Mouse (Mus musculus) cerebellum, adult 2 months (tissue): ENCODE measurements at regions not wholly inside any gene's neighbourhood (a gene's known extent, or its start where the extent isn't known, plus 50 kb on each side); places are given as distances from the start of the nearest gene placed in this dataset.

ENCODE experiments used
- CTCF ChIP-seq: fragments of 200-500 bp; IDR thresholded peaks from 2 replicates; pipeline ENCODE4 v1.5.1; 2011; ENCODE audit warnings: low read depth, mild to moderate bottlenecking, control low read depth, low read length, moderate library complexity, borderline replicate concordance; ENCODE audit not compliant: insufficient read depth
- POLR2A ChIP-seq: fragments of 200-500 bp; IDR thresholded peaks from 2 replicates; pipeline ENCODE4 v1.6.1; 2011; ENCODE audit warnings: low read length, control low read depth, borderline replicate concordance; ENCODE audit not compliant: insufficient read depth

DNA sequence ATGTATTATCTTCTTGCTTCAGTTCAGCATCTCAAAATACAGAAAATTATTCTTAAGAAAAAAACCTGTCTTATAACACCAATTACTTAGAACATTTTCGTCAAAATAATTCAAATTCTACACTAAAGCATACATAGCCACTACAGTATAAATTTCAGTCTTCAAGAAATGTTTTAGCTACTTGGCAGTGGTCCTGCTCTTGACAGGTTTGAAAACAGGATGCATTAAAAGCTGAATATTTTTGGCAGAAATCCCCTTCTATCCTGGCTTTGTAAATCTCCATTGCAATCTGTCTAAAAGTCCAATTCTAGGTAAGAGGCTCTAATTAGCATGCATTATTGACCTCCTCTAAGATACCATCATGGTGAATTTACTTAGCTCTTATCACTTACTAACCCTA is 652.8 kb upstream of the 1700015G11Rik start:
- no peak for TF ChIP-seq POLR2A
- TF ChIP-seq CTCF: no peak
